Mouse (Mus musculus) hindbrain, embryonic 13.5 days (tissue): ENCODE data around the gene Rpusd1. TPM values are rescaled to one million over a fixed set of nuclear protein-coding genes. Genes with fewer than 3 reads are reported as not detected.

Source experiments
- ATAC-seq: fragments of 200-750 bp; cut with Nextera tagmentation; 2 replicates; pipeline ENCODE4 v1.8.0; 2017; ENCODE audit warnings: moderate TSS enrichment; ENCODE audit not compliant: low FRiP score
- H3K27ac ChIP-seq: fragments of 300-500 bp; sonication (generic); 2 replicates; pipeline ENCODE4 v1.5.1; 2015; ENCODE audit warnings: inconsistent platforms, mild to moderate bottlenecking, moderate library complexity
- H3K27me3 ChIP-seq: fragments of 300-500 bp; sonication (generic); 2 replicates; pipeline ENCODE4 v1.6.1; 2015; ENCODE audit warnings: mild to moderate bottlenecking, inconsistent platforms
- H3K36me3 ChIP-seq: fragments of 300-500 bp; sonication (generic); 2 replicates; pipeline ENCODE4 v1.6.1; 2015; ENCODE audit warnings: mild to moderate bottlenecking, inconsistent platforms
- H3K4me1 ChIP-seq: fragments of 300-500 bp; sonication (generic); replicated peaks from 2 replicates; pipeline ENCODE4 v1.6.1; 2015; ENCODE audit warnings: inconsistent platforms
- H3K4me2 ChIP-seq: fragments of 300-500 bp; sonication (generic); 2 replicates; pipeline ENCODE4 v1.6.1; 2015; ENCODE audit warnings: inconsistent platforms, mild to moderate bottlenecking, moderate library complexity
- H3K4me3 ChIP-seq: fragments of 300-500 bp; sonication (generic); 2 replicates; pipeline ENCODE4 v1.5.1; 2015; ENCODE audit warnings: mild to moderate bottlenecking, inconsistent platforms
- H3K9ac ChIP-seq: fragments of 300-500 bp; sonication (generic); 2 replicates; pipeline ENCODE4 v1.6.1; 2015; ENCODE audit warnings: mild to moderate bottlenecking, inconsistent platforms
- H3K9me3 ChIP-seq: fragments of 300-500 bp; sonication (generic); 2 replicates; pipeline ENCODE4 v1.6.1; 2016; ENCODE audit warnings: inconsistent platforms
- WGBS: fragments of 180-500 bp; shearing (Covaris S2); methylation state at CpG from one replicate; pipeline ENCODE4 v1.1.7; 2015; 5-methylcytosine and 5-hydroxymethylcytosine counted together
- polyA plus RNA-seq: library from polyadenylated mRNA; unstranded; fragments of >200 nt; fragmentation: Nextera tagmentation; extraction: Ambion mirVana; gene quantifications from 2 replicates; pipeline ENCODE4 v1.2.1, GENCODE M21; 2015

The Rpusd1 gene
- polyA plus RNA-seq, 1 experiment from 2014 or later: 23.4 TPM

DNA sequence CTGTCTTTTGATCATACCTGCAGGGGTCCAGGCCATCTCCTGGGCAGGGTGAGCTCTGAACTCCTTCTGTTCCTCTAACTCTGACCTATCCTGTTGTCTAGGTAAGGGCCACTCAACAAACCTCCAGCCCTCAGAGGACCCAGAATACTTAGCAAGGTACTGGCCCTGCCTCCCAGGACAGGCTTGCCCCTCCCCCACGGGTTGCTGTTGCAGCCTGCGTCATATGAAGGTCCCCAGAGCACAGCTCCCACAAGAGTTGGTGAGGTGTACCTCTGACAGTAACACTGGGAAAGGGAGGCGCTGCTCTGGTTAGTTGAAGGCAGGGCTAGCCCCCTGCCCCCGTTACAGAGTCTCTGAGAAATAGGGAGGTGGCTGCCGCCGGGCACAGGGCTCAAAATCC, 11.3 kb upstream of the Rpusd1 start:
- Histone ChIP-seq H3K27ac (no peak overlapping the region), H3K4me1 (peaks cover 14% of the 10 kb centered on the region), H3K9me3 (no peaks in the 10 kb centered on the region), H3K4me2 (no peak overlapping the region), H3K9ac (no peak overlapping the region; the same call in 1 of the 2 replicates), H3K27me3 (peaks cover 29% of the 10 kb centered on the region), H3K4me3 (no peak overlapping the region), H3K36me3 (peaks cover 6% of the 10 kb centered on the region; the same call in 1 of the 2 replicates)
- WGBS: 5% methylated on average over 6 of the region's 6 CpGs
- no peak for ATAC-seq

DNA sequence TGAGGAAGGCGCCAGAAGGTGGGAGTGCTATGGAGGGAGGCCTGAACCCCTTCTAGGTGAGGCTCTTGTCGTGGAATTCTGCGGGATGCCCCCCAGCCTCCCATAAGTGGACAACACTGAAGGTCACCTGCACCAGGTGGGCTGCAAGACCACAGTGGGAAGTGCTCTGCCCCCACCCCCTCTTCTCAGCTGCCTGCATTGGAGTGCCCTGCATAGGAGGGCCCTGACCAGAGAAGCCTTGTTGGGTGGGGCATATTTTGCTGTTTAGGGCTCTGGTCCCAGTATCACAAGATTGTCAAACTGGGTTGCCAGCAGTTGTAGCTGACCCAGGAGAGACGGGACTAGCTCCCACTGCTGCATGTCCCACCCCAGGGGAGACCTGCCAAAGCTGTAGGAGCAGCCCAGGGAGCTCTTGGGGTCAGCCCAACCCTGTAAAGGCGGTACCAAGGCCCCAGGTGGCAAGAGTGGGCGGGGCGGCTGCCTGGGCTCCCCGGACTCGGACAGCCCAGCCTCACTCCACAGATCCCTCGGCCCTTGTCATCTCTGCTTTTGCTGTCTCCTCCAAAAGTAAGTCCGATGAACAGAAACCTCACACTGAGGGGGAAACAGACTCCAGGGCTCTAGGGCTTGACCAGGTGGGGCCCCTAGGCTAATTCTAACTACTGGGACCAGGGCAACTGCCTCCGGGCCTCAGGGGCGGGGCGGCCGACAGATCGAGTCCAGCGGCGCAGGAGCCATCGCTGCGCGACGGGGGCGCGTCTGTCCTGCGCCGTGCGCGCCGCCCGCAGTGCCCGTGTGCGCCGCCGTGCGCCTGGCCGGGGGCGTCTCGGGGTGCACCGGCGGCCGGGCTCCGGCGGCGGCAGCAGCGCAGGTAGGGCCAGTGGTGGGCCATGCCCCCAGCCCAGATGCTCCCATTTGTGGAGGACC, 10.5 kb upstream of the Rpusd1 start, which contains the start of gene Gng13:
Gene Gng13 (plus strand): TSS at position 461 of the 927 bp plus-strand sequence.
- peak within 1 kb of the TSS; percentile 81 for H3K4me2 ChIP-seq
- peak; percentile 36; the same call in 1 of the 2 replicates for ATAC-seq
- WGBS: 2% methylated on average over 45 of the region's 45 CpGs
- peak within 1 kb of the TSS; percentile 72 for H3K9ac ChIP-seq
- peaks cover 14% of the 10 kb centered on the region for H3K4me1 ChIP-seq
- H3K9me3 ChIP-seq: no peaks in the 10 kb centered on the region
- no peak within 1 kb of the TSS for H3K27ac ChIP-seq
- H3K36me3 ChIP-seq: peaks cover 6% of the 10 kb centered on the region; the same call in 1 of the 2 replicates
- peaks cover 29% of the 10 kb centered on the region for H3K27me3 ChIP-seq
- peak within 1 kb of the TSS; percentile 43 for H3K4me3 ChIP-seq

GRCm38 (mm10) chr17:25717691-25718090, 9.8 kb upstream of the Rpusd1 start:
- Histone ChIP-seq H3K27ac (no peak overlapping the region), H3K4me1 (peaks cover 14% of the 10 kb centered on the region), H3K9ac (peak overlapping the region; percentile 72), H3K9me3 (no peaks in the 10 kb centered on the region), H3K4me3 (peak overlapping the region; percentile 43), H3K27me3 (peaks cover 29% of the 10 kb centered on the region), H3K4me2 (peak overlapping the region; percentile 81), H3K36me3 (peaks cover 6% of the 10 kb centered on the region; the same call in 1 of the 2 replicates)
- 10% methylated on average over 6 of the region's 6 CpGs for WGBS
- peak; percentile 11; the same call in 1 of the 2 replicates for ATAC-seq

GRCm38 (mm10) chr17:25721476-25721875, 6.0 kb upstream of the Rpusd1 start:
- Histone ChIP-seq H3K9me3 (no peaks in the 10 kb centered on the region), H3K36me3 (peaks cover 11% of the 10 kb centered on the region; the same call in 1 of the 2 replicates), H3K4me2 (no peak overlapping the region), H3K27me3 (peaks cover 18% of the 10 kb centered on the region), H3K27ac (no peak overlapping the region), H3K4me1 (peaks cover 20% of the 10 kb centered on the region), H3K4me3 (no peak overlapping the region), H3K9ac (0 out of 2 replicates have a peak overlapping the region, but pooled peaks have one; percentile 19)
- no peak for ATAC-seq
- WGBS: 96% methylated on average over 5 of the region's 5 CpGs

DNA sequence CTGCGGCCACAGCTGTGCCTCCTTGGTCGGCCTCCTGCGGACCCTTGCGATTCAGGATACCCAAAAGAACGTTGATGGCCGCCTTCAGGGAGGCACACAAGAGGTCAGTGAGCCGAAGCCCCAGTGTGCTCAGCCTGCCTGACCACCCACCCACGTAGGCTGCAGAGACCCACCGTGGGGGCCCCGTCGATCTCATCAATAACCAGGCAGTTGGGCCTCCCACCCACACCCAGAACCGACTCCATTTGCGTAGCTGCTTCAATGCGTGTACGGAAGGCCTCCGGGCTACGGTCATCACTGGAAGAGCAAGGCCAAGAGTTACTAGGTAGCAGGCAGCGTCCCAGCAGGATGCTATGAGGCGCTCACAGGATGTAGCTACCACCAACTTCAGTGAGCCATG, 4.0 kb upstream of the Rpusd1 start:
- ATAC-seq: no peak
- Histone ChIP-seq H3K27ac (no peak overlapping the region), H3K9ac (no peak overlapping the region), H3K4me3 (no peak overlapping the region), H3K4me1 (peaks cover 19% of the 10 kb centered on the region), H3K36me3 (peaks cover 11% of the 10 kb centered on the region; the same call in 1 of the 2 replicates), H3K27me3 (no peaks in the 10 kb centered on the region), H3K9me3 (no peaks in the 10 kb centered on the region), H3K4me2 (no peak overlapping the region)
- WGBS: 95% methylated on average over 19 of the region's 19 CpGs

GRCm38 (mm10) chr17:25723919-25724318, 3.6 kb upstream of the Rpusd1 start:
- ATAC-seq: no peak

DNA sequence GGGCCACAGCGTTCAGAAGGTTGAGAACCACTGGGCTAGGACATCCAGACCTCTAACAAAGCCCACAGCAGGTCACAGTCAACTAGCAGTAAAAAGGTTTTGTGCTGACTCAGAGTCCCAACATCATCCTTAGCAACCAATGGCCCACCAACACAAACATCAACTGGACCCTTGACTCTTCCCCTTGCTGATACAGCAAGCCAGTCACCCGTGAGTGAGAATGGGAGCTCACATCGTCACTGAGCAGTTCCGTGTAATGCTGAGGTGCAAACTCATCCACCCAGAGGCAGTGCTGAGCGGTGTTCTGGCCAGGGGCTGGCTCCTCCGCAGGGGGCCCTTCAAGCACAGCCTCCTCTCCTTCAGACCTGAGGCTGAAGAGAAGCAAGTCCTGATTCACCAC, 2.2 kb upstream of the Rpusd1 start:
- Histone ChIP-seq H3K9me3 (no peaks in the 10 kb centered on the region), H3K9ac (no peak overlapping the region), H3K27me3 (no peaks in the 10 kb centered on the region), H3K4me1 (peaks cover 26% of the 10 kb centered on the region), H3K27ac (no peak overlapping the region), H3K36me3 (peaks cover 18% of the 10 kb centered on the region), H3K4me3 (no peak overlapping the region), H3K4me2 (no peak overlapping the region)
- 76% methylated on average over 6 of the region's 6 CpGs for WGBS
- ATAC-seq: no peak

More at GRCm38 (mm10) chr17:25723919-25724318, 3.6 kb upstream of the Rpusd1 start:
- Histone ChIP-seq H3K9me3 (no peaks in the 10 kb centered on the region), H3K4me3 (no peak overlapping the region), H3K4me2 (no peak overlapping the region), H3K27ac (no peak overlapping the region), H3K36me3 (peaks cover 12% of the 10 kb centered on the region; the same call in 1 of the 2 replicates), H3K9ac (no peak overlapping the region), H3K4me1 (peaks cover 24% of the 10 kb centered on the region), H3K27me3 (no peaks in the 10 kb centered on the region)
- 76% methylated on average over 7 of the region's 7 CpGs for WGBS

DNA sequence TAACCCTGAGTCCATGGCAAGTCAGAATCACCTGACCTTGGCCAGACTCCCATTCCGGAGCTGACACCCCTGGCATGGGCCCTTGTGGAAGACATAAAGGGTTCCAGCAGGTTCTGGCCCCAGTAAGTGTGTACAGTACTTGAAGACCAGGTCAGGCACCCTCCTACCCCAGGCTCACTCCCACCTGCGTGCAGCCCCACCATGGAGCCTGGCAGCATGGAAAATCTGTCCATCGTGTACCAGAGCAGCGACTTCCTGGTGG, 470 bp downstream of the Rpusd1 start:
- peak overlapping the region; percentile 52; the same call in 1 of the 2 replicates for H3K27ac ChIP-seq
- H3K4me1 ChIP-seq: peaks cover 26% of the 10 kb centered on the region
- peak overlapping the region; percentile 66 for H3K4me3 ChIP-seq
- peak overlapping the region; percentile 87 for H3K9ac ChIP-seq
- peak overlapping the region; percentile 90 for H3K4me2 ChIP-seq
- 25% methylated on average over 4 of the region's 4 CpGs for WGBS
- peaks cover 28% of the 10 kb centered on the region for H3K36me3 ChIP-seq
- H3K27me3 ChIP-seq: no peaks in the 10 kb centered on the region
- ATAC-seq: no peak; the same call in 1 of the 2 replicates
- H3K9me3 ChIP-seq: no peaks in the 10 kb centered on the region

GRCm38 (mm10) chr17:25732082-25732481, 4.6 kb downstream of the Rpusd1 start:
- H3K27ac ChIP-seq: no peak overlapping the region
- no peak overlapping the region for H3K4me2 ChIP-seq
- no peak overlapping the region for H3K4me3 ChIP-seq
- H3K4me1 ChIP-seq: peaks cover 15% of the 10 kb centered on the region
- H3K9me3 ChIP-seq: no peaks in the 10 kb centered on the region
- peaks cover 23% of the 10 kb centered on the region for H3K36me3 ChIP-seq
- H3K27me3 ChIP-seq: no peaks in the 10 kb centered on the region
- no peak overlapping the region for H3K9ac ChIP-seq
- no peak for ATAC-seq
- WGBS: 15% methylated on average over 2 of the region's 2 CpGs

DNA sequence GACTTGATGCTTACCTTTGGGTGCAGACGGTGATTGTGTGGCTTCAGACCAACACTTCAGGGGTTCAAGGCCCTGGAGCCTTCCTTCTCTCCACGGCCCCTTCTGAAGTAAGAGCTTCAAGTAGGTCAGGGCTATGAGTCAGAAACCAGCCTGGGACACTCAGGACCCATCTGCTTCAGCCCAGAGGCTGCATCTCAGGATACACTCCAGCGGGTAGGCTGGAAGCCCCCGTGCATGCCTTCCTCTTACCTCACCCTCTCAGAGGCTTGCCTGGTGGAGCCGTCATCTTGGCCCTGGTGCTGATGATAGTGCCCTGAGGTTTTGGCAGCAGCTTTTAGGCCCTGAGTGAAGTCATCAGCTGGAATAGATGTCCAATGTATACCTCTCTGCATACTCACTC, 7.8 kb downstream of the Rpusd1 start:
- Histone ChIP-seq H3K36me3 (peaks cover 13% of the 10 kb centered on the region), H3K4me2 (no peak overlapping the region), H3K4me1 (no peaks in the 10 kb centered on the region), H3K9ac (peak overlapping the region; percentile 2; the same call in 1 of the 2 replicates), H3K27me3 (peaks cover 5% of the 10 kb centered on the region; the same call in 1 of the 2 replicates), H3K9me3 (no peaks in the 10 kb centered on the region), H3K4me3 (no peak overlapping the region), H3K27ac (no peak overlapping the region)
- ATAC-seq: no peak
- 88% methylated on average over 5 of the region's 5 CpGs for WGBS

DNA sequence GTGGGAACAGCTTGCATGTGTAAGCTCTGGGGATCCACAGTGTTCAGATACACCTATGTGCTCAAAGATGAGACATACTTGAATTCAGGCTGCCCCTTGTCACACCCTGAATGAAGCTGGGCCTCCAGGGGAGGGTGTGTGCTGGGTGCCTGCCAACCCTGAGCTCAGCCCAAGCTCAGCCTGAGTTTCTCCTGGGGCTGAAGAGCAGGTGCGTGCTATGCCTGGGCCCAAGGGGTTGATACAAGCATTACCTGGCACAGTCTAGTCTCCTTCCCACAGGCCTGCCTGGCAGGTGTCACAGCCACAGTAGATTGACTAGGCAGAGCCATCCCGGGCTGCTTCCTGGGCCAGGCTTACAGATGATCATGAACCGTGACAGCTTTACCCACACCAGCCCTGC, 8.3 kb downstream of the Rpusd1 start, which contains the start of gene Mslnl:
Gene Mslnl (plus strand): TSS at position 298 of the 400 bp plus-strand sequence.
- 78% methylated on average over 3 of the region's 3 CpGs for WGBS
- Histone ChIP-seq H3K4me3 (no peak within 1 kb of the TSS), H3K9ac (peak within 1 kb of the TSS; percentile 2; the same call in 1 of the 2 replicates), H3K4me1 (no peaks in the 10 kb centered on the region), H3K27me3 (peaks cover 5% of the 10 kb centered on the region; the same call in 1 of the 2 replicates), H3K27ac (no peak within 1 kb of the TSS), H3K4me2 (no peak within 1 kb of the TSS), H3K9me3 (no peaks in the 10 kb centered on the region), H3K36me3 (peaks cover 8% of the 10 kb centered on the region)
- ATAC-seq: no peak

DNA sequence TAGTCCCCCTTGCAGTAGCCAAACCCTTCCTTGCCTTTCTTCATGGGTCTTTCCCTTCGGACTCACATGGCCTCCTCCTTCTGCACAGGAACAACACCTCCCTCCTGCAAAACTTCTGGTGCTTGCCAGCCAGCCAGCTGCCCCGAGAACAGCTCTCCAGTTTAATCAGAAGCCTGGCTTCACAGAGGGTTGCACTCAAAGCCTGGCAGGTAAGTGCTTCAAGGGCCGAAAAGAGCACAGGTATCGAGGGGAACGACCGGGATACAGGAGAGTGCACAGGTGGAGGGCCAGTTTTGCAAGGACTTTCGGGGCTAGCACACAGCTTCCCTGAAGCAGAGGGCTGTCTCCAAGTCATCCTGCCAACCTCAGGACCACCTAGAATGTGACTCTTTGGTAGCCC, 11.4 kb downstream of the Rpusd1 start:
- H3K4me3 ChIP-seq: no peak overlapping the region
- H3K27ac ChIP-seq: no peak overlapping the region
- no peak overlapping the region for H3K9ac ChIP-seq
- no peaks in the 10 kb centered on the region for H3K4me1 ChIP-seq
- no peak overlapping the region for H3K4me2 ChIP-seq
- no peaks in the 10 kb centered on the region for H3K9me3 ChIP-seq
- 85% methylated on average over 7 of the region's 7 CpGs for WGBS
- no peak for ATAC-seq
- H3K36me3 ChIP-seq: no peaks in the 10 kb centered on the region
- peaks cover 5% of the 10 kb centered on the region; the same call in 1 of the 2 replicates for H3K27me3 ChIP-seq
